Mouse (Mus musculus) CD4-positive naive resting alpha-beta T cell, adult 76 days (primary cell): ENCODE data around the gene Gm10230. TPM values are rescaled to one million over a fixed set of nuclear protein-coding genes. Genes with fewer than 3 reads are reported as not detected.

Source experiments
- total RNA-seq: library from RNA; stranded (reverse); gene quantifications from one replicate; pipeline ENCODE4 v1.2.4, GENCODE M21; 2023

Gene Gm10230
- not detected for total RNA-seq

GRCm38 (mm10) chrX:27494782-27495181 is at the start of gene Gm10230:
Gm10230 (minus strand) TSS chrX:27494882.

